Mouse (Mus musculus) cerebellum, postnatal 10 days (tissue): ENCODE measurements around the gene Kcnab2.

Source experiments
- DNase-seq, 2 experiments: peaks; one replicate each; pipeline ENCODE4 v3.0.0; 2021; ENCODE audit warnings: mixed read lengths in 2 of 2

Kcnab2 gene

GRCm38 (mm10) chr4:152477466-152478223, at the start of gene Kcnab2:
Kcnab2 (minus strand) TSS chr4:152477871.
- DNase-seq: peak; percentile 100

GRCm38 (mm10) chr4:152520083-152520482, 42.4 kb upstream of the Kcnab2 start:
- peak; percentile 92 for DNase-seq

GRCm38 (mm10) chr4:152519106-152519505, 41.4 kb upstream of the Kcnab2 start:
- DNase-seq: no peak

- no peak for DNase-seq
These were observed 37.2 kb upstream of the Kcnab2 start for GRCm38 (mm10) chr4:152514884-152515283.

GRCm38 (mm10) chr4:152512221-152512925, 34.7 kb upstream of the Kcnab2 start:
- DNase-seq: no peak

GRCm38 (mm10) chr4:152494360-152494879, 16.7 kb upstream of the Kcnab2 start:
- peak; percentile 56 for DNase-seq

GRCm38 (mm10) chr4:152491250-152491899, 13.7 kb upstream of the Kcnab2 start:
- peak; percentile 92 to 96 for DNase-seq

GRCm38 (mm10) chr4:152490311-152490710, 12.6 kb upstream of the Kcnab2 start:
- DNase-seq: peak in 1 of 2 experiments; percentile 42

- no peak for DNase-seq
These were observed 10.4 kb upstream of the Kcnab2 start for GRCm38 (mm10) chr4:152488046-152488445.

- no peak for DNase-seq
These were observed 2.8 kb upstream of the Kcnab2 start for GRCm38 (mm10) chr4:152480426-152480825.

GRCm38 (mm10) chr4:152478224-152478567, 525 bp upstream of the Kcnab2 start:
- DNase-seq: no peak

- no peak for DNase-seq
These were observed 585 bp downstream of the Kcnab2 start for GRCm38 (mm10) chr4:152477106-152477465.

GRCm38 (mm10) chr4:152476427-152477023, 1.1 kb downstream of the Kcnab2 start, which contains the start of gene Nphp4:
Nphp4 (plus strand) TSS chr4:152476706.
- DNase-seq: peak; percentile 41 to 60

- DNase-seq: no peak
These were observed 1.7 kb downstream of the Kcnab2 start for GRCm38 (mm10) chr4:152475941-152476340.

- DNase-seq: peak in 1 of 2 experiments; percentile 41
These were observed 9.7 kb downstream of the Kcnab2 start for GRCm38 (mm10) chr4:152467951-152468350.

GRCm38 (mm10) chr4:152466601-152467000, 11.1 kb downstream of the Kcnab2 start:
- peak; percentile 54 to 64 for DNase-seq

- DNase-seq: no peak
These were observed 12.6 kb downstream of the Kcnab2 start for GRCm38 (mm10) chr4:152465116-152465515.

GRCm38 (mm10) chr4:152463147-152463546, 14.5 kb downstream of the Kcnab2 start:
- peak; percentile 45 to 48 for DNase-seq

GRCm38 (mm10) chr4:152462516-152462915, 15.2 kb downstream of the Kcnab2 start:
- no peak for DNase-seq

- no peak for DNase-seq
These were observed 20.0 kb downstream of the Kcnab2 start for GRCm38 (mm10) chr4:152457673-152458072.

GRCm38 (mm10) chr4:152456609-152457008, 21.1 kb downstream of the Kcnab2 start:
- no peak for DNase-seq

- DNase-seq: no peak
These were observed 23.5 kb downstream of the Kcnab2 start for GRCm38 (mm10) chr4:152454153-152454552.

GRCm38 (mm10) chr4:152453079-152453478, 24.6 kb downstream of the Kcnab2 start:
- DNase-seq: peak; percentile 45 to 46
